Mouse (Mus musculus): Measurements from ENCODE around the gene Ehd3.
"Not testable (repeated sequence)": the region's sequence is repeated elsewhere in the genome, so short reads cannot be mapped to it uniquely, and the experiment has no call there.

The Ehd3 gene

DNA sequence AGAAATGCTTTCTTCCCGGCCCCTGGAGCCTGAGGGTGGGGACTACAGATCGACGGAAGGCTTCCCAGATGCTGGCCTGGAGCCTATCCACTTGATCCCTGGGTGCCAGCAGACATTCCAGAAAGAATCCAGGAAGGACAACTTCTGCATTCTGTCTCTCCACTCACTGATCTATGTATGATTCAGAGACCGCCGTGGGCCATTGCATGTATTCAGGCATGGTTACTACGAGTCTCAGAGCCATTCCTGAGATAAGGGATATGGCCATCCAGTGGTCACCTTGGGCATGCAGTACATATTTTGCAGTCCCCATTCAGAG, 20.0 kb downstream of the Ehd3 start:
- in situ Hi-C loops (cut with MboI; ENCODE audit: unreplicated experiment in 2 of 2): no loop called here

DNA sequence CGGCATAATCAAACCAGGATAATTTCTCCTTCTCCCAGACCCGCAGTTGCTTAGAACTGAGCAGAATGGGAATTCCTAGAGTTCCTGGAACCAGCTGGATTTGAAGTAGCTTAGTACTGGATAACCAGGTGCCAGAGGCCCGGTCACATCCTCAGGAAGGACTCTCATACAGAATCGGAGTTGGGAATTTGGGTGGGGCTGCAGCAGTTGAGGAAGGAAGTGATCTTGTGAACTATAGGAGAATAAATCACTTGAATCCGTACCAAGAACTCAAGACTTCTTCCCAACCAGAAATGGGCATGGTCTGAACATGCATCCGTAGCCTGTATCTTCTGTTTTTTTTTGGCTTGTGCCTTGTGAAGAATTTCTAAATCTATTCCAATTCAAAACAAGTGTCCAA, 22.2 kb downstream of the Ehd3 start:
- in situ Hi-C loops (cut with MboI; ENCODE audit: unreplicated experiment in 2 of 2): no loop called here

DNA sequence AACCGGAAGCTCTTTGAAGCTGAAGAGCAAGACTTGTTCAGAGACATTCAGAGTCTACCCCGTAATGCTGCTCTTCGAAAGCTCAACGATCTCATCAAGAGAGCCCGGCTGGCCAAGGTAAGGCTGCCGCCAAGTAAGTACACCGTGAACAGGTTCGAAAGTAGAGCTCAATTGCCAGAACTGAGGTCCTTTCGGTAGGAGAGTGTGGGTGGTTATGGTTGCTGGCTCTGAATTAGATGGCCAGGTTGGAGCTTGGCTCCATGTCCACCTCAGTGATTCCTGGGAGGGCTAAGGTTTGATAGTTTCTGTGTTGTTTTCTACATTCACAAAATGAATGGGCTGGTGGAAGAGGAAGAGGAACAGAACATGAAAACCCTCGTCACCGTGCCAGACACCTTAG, 23.5 kb downstream of the Ehd3 start:
- in situ Hi-C loops (cut with MboI; ENCODE audit: unreplicated experiment in 2 of 2): no loop called here

DNA sequence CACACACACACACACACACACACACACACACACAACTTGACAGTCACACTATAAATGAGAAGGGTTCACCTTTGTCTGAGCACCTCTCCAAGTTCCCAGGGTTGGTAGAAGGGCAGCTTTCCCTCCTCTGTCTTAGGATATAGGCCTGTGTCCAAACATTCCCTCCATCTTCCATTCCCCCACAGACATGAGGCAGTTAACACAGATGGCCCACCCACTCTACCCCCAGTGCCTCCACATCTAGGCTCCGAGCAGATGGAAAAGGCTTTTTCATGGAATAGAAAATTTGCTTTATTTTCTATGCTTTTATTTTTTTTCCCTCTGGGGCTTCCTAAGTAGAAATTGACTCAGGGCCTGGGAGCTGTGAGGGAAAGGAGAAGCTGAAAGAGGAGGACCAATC, 26.6 kb downstream of the Ehd3 start:
- in situ Hi-C loops (cut with MboI; ENCODE audit: unreplicated experiment in 2 of 2): no loop called here

DNA sequence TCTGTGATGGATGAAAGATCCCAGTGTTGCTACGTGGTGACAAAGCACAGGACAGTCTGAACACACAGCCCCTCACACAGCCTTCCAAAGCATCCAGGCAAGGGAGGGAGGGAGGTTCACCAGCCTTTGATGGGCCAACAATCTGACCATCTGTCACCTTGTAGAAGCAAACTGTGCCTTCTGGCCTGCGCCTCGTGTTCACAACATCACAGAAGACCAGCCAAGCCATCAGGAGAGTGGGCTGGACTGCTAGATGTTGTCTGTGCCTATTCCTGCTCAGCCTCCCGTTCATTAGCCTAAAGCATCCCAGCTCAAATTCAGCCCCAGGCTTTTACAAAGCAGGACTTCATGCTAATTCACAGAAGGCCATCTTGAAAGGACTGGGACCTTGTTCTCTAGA, 27.5 kb downstream of the Ehd3 start:
- in situ Hi-C loops (cut with MboI; ENCODE audit: unreplicated experiment in 2 of 2): no loop called here

DNA sequence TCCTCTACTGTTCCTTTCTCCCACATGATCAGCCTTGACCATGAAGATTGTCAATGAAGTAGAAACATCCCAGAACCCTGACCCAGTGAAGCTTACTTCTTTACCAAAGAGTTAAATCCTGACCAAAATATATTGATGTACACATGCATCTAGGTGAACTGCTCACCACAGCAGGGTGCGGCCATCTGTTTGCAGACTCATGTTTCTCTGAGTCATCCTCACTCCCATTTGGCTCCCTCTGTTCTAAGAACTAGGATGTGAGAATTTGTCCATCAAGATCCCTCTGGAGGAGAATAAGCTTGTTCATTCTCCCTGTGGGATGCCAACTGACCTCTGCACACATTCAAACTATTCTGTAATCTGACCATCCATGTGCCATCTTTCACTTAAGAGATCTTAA, 29.0 kb downstream of the Ehd3 start:
- in situ Hi-C loops (cut with MboI; ENCODE audit: unreplicated experiment in 2 of 2): no loop called here

DNA sequence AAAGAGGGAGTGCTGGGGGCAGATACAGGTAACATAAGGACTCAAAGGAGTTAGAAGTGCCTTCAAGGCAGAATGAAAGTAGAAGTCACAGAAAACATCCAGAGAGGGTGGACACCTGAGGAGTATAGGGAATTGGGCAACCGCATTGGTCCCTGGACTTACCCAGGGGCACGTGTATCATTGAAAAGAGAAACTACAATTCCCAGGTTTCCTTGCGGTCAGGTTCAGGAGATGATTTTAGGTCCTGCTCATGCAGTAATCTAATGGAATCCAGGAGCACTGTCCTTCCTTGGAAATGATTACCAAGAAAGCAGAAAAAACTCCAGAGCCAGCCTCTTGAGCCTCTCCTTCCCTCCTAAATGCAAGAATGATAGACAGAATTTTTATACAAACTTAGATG, 29.5 kb downstream of the Ehd3 start:
- in situ Hi-C loops (cut with MboI; ENCODE audit: unreplicated experiment in 2 of 2): no loop called here

DNA sequence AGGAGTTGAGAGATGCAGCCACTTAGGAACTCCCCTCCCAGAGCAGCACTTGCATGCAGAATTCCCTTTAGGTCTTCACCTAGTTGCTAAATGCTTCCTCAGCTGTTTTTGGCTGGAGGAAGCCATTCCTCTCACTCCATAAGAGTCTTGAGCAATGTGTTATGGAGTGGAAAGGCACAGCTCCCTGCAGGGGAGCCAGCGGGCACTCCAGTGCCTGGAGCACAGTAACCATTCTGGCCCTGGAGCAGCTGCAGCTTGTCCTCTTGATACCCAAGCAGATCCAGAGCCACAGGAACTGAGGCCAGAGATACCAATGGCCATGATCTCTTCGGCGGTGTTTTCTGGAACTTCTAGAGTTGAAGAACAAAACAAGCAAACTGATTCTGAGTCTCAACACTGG, 32.7 kb downstream of the Ehd3 start:
- in situ Hi-C loops (cut with MboI; ENCODE audit: unreplicated experiment in 2 of 2): no loop called here

DNA sequence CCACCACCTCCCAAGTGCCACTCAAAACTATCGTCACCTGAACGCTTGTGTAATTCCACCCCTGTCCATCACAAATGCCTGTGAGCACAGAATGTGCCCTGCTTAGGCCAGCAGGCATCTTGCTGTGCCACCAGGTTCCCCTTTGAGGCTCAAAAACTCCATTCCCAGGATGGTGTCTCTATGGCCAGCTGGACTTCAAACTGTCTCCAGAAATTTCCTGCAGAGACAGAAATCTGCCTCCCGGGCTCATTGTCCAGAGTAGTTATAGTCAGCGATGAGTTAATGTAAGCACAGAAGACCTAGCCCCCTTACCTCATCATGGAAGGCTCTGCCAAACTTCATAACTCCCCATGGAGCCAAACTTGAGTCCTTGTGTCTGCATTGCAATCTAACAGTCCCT, 33.3 kb downstream of the Ehd3 start:
- in situ Hi-C loops (cut with MboI; ENCODE audit: unreplicated experiment in 2 of 2): no loop called here

DNA sequence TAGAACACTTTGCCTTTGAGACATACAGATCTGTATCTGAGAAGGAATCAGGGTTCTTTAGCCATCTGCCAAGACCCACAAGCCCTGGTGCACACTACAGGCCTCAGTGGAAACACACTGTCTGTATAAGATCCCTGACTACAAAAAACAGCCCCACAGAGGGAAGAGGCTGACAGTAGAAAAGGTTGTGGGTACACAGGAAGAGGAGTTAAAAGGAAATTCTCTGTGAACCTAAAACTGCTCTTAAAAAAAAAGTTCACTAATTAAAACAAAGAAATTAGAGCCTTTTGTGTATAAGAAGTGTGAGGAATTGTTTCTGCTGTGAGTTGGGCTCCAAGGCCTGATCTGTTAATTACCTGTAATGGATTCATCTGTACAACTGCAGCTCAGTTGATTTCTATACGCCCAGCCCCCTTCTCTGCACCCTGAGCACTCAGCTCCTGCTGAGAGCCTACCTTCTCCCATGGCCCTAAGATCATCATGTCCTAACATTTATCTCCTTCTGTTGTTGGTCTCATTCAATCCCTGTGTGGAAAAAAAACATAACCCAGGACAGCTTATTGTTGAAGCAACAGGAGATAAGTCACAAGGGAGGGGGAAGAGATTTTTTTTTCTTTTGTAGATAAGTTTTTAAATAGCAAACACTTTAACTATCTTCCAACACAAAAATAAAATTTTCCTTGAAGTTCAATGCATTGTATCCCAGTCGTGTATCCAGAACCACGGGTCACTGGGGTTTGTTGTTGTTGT, 35.3 kb downstream of the Ehd3 start:
- in situ Hi-C loops (cut with MboI; ENCODE audit: unreplicated experiment in 2 of 2): no loop called here

DNA sequence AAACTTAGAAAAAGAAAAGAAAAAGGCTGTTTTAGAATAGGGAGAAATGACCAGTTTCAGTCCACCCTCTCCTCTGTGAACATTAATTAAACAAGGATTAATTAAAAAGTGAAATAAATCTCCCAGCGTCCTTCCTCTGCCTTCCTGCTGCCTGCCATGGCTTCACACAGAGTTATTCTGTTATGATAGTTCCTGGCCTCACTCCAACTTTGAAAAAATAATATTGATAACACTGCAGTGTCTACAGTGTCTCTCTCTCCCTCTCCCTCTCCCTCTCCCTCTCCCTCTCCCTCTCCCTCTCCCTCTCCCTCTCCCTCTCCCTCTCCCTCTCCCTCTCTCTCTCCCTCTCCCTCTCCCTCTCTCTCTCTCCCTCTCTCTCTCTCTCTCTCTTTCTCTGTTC, 35.9 kb downstream of the Ehd3 start:
- in situ Hi-C loops (cut with MboI; ENCODE audit: unreplicated experiment in 2 of 2): not testable (repeated sequence)

DNA sequence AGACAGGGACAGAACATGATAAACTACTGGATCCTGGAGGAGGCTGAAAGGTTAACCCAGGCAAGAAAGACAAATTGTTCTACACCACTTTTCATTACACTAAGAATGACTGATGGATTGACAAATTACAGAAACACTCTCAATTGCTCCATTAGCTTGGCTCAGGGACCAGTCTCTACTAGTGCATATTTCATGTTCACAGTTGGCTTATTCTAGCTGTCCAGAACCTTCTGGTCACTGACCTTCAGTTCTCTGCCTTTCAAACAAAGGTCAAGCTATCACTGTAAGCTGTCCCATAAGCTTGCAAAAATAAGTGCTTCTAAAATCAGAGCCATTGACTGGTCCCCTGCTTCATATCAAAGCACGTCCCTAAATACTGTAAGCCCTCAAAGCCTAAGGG, 39.0 kb downstream of the Ehd3 start:
- in situ Hi-C loops (cut with MboI; ENCODE audit: unreplicated experiment in 2 of 2): no loop called here

DNA sequence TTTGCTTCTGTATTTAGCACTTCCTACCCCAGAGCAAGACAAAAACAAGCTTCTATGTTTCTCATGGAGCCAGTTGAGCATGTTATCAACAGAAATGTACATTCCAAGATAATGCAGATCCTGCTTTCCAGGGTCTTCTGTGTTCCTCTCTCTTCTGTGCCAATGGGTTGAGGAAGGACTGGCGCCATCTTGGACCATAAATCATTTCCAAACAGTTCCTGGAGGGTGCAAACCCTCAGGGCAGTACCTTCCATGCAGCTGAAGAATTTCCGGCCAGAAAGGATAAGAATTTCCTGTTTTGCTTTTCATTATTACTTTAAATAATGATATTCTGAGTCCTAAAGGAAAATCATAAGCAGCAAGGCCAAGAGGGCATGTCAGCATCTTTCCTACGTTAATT, 41.7 kb downstream of the Ehd3 start:
- in situ Hi-C loops (cut with MboI; ENCODE audit: unreplicated experiment in 2 of 2): no loop called here

DNA sequence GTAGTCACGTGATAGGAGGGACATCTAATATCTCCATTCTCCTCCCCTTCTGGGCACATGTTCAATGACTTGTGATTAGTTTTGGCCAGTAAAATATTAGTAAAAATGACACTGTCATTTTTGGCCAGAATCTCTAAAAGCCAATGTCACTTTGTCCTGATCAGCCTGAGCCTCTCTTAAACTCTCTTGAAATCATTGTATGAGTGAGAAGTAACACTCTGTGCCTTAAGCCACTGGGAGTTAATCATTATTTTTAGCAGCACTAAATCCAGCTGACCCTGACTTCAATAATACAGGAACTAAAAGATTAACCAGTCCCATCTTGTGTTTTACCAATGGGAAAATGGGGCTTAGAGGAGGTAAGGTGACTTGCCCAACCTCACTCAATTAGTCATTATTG, 43.5 kb downstream of the Ehd3 start:
- in situ Hi-C loops (cut with MboI; ENCODE audit: unreplicated experiment in 2 of 2): no loop called here

DNA sequence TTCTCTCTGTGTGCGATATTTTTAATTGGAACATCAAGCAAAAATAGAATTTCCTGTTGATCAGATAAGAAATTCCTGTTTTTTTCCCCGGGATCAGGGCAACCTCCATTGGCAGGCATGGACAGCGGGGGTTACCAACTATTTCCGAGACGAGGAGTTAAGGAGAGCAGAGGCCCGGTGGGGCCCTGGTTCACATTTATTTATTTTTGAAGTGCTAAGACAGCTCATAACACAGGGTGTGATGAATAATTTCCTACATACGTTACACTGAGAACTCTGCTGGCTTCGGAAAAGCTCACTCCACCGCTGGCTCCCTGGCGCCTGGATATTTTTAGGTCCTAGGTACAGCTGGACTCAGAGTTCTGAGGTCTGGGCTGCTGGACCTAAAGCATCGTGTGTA, 49.1 kb downstream of the Ehd3 start:
- in situ Hi-C loops (cut with MboI; ENCODE audit: unreplicated experiment in 2 of 2): no loop called here

DNA sequence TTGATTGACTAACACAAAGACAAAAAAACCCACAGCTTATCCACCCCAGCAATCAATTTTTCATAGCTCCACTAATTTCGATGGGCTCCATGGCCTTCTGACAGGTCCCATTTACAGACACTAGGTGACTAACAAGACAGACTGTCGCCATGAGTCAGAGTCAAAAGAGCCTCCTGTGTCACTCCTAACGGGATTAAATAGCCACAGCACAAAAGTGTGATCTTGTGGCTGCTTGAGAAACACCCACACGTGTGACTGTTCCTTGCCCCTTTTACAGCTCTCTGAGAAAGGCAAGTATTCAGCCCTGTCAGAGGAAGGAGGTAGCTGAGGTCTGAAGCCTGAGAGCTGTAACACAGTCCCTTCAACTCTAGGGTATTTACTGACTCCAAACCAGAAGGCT, 49.8 kb downstream of the Ehd3 start:
- in situ Hi-C loops (cut with MboI; ENCODE audit: unreplicated experiment in 2 of 2): no loop called here

DNA sequence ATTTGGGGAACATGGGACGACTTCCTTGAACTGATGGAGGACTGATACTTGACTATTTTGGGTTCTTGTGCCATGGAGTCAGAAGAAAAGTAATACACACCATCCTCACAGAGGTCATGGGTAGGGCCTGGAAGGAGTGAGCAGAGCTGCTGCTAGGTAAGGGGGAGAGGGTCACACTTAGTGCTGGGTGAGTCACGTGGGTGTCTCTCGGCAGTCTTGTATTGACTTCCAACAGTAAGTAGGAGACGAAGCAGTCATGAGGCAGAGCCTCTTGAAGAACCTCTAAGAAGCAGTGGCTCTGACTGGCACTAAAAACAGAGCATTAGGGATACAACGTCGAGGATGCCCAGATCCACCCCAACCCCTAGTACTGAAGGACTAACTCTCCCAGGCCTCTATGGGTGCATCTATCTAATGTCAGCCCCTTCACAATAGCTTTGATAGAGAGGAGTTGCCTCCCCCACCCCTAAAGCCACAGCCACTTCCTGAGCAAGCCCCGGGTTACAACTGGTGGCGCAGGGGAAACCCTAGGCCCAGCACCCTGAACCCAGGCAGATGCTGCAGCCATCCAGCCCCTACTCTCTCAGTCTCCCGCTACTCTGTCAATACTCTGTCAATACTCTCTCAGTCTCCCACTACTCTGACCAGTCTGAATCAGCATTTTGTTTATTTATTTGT, 65.2 kb downstream of the Ehd3 start:
- in situ Hi-C loops (cut with MboI; ENCODE audit: unreplicated experiment in 2 of 2): no loop called here

DNA sequence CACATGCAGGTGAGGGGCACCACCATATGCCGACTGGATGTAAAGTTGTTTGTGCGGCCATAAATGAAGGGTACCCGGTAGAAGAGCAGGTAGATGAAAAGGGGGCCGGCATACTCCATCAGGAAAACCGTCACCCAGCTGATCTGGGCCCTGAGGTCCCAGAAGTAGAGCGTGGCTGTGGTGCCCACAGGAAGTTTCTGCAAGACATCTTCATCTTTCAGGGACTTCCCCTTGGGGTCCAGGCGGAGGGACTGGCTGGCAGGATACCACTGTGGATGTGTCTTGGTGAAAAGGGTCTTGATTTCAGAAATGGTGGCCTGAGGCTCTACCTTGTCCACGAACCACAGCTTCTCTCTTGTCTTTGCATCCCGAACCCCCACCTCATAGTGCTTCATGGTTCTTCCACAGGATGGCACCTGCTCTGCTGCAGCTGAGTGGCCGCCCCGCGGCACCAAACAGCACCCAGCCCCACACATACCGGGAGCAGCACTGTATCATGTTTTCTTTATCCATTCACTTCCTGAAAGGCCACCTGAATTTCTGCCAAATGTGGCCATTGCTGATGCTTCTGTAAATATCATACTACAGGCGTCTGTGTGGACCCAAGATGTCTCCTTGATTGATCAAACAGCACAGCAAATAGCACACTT, 67.1 kb downstream of the Ehd3 start:
- in situ Hi-C loops (cut with MboI; ENCODE audit: unreplicated experiment in 2 of 2): no loop called here

DNA sequence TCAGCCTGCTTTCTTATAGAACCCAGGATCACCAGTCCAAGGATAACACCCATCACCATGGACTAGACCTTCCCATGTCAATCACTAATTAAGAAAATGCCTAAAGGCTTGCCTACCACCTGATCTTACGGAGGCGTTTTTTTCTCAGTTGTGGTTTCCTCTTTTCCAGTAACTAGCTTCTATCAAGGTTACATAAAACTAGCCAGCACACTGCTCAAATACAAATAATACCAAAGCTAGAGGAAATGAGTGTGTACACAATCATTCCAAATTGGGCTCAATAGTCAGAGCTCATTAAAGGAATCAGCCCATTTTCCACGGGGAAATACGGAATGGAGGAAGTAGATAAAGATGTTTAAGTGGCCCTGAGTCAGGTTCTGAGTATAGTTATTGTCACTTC, 71.3 kb downstream of the Ehd3 start:
- in situ Hi-C loops (cut with MboI; ENCODE audit: unreplicated experiment in 2 of 2): loop anchor here in 1 of 2 experiments (25.0 kb wide), 1 partner anchor 688 kb away; no protein-coding TSS in a partner anchor

DNA sequence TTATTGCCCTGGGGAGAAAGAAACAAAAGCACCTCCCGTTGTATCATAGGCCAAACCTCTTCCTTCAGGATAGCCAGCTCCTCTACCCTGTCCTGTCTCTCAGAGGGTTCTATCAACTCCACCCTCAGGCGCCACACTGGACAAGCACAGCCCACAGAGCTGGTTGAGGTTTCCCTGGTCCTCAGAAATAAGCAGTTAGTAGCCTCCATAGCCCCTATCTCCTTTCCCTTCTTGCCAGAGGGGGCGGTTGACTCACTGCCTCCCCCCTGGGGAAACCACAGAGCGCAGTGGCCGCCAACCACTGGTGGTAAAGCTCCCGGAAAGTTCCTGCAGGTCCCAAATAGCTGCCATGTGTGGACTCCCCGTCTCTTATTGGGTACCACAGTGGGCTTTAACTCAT, 71.7 kb downstream of the Ehd3 start:
- in situ Hi-C loops (cut with MboI; ENCODE audit: unreplicated experiment in 2 of 2): loop anchor here in 1 of 2 experiments (25.0 kb wide), 1 partner anchor 688 kb away; no protein-coding TSS in a partner anchor

DNA sequence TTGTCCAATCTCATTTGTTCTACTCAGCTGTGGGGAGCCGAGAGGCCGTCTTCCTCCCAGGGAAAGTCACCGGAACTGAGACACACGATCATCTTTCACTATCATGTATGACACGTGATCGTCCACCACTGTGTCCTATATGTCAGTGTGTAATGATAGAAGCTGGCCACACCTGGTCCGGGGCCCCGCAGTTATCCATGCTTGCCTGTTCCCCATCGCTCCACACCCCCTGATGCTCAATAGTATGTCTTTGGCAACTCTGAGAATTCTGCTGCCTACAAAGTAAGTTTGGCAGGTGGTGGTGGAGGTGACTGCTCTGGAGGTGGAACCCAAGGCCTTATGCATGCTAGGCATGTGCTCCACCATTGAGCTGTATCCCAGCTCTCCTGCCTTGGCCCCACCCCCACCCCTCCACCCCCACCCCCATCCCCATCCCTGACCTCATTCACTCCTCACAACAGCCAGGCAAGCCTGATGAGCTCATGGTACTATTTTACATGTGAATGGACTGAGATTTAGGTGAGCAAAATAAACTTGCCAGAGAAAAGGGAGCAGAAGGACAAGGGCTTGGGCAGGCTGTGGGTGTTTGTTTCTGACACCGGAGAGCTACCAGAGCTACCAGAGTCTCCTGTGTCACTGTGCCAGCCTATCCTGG, 75.5 kb downstream of the Ehd3 start:
- in situ Hi-C loops (cut with MboI; ENCODE audit: unreplicated experiment in 2 of 2): loop anchor here in 1 of 2 experiments (25.0 kb wide), 1 partner anchor 692 kb away; no protein-coding TSS in a partner anchor
